Mouse (Mus musculus) left cerebral cortex, postnatal 36 days (tissue): ENCODE measurements around the gene Flrt1. TPM values are rescaled to one million over a fixed set of nuclear protein-coding genes. Genes with fewer than 3 reads are reported as not detected.

Experiments
- DNase-seq, 2 experiments: peaks; one replicate each; pipeline ENCODE4 v3.0.0; 2021 to 2022; ENCODE audit warnings: low spot score in 2 of 2, mixed read lengths in 1 of 2
- intact Hi-C: fragments of 180-260 bp; cut with DNase I; formaldehyde crosslinking; loops from one replicate; pipeline ENCODE4 v1.15.1; 2025
- total RNA-seq, 2 experiments: library from RNA; stranded (reverse); gene quantifications; 2 replicates each; pipeline ENCODE4 v1.2.3; 2021

Flrt1 gene
- total RNA-seq, 2 experiments from 2014 or later, result 36.2 to 41.7 TPM

DNA sequence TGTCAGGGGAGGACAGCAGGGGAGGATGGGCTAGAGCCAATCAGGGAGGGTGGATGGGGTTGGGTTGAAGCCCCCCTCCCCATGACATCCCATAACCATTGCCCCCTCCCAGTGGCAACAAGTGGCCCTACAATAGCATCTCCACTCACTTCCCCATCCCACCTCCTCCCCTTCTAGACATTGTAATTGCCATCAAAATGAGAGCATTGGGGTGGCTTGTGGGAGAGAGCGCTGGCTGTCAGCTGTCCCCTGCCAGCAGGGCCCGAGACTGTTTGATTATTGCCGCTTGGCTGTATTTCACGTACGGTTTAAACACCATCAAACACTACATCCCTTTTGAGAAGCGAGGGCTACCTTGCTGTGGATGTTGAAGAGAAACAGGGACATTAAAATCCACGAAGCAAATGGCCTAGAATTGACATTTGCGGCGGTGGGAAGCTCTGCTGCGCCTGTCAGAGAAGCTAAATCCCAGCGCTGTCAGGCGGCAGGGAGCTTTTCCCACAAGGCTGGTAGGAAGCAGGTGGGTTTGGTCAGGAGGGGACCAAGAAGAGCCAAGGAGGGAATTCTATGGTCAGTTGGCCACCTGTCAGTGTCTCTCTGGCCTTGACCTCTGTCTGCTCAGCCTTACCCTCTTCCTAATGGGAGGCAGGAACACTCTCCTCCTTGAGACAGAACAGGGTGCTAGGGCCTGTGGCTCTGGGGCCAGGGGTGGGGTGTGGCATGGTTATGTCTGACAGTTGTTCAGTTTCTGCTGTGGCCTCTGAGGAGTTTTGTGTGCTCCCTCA is 31.3 kb downstream of the Flrt1 start:
- DNase-seq, result no peak
- intact Hi-C loops, result no loop called here

GRCm38 (mm10) chr19:7072221-7072620 is 33.3 kb downstream of the Flrt1 start:
- intact Hi-C loops, result no loop called here
- DNase-seq, result no peak

- no peak for DNase-seq
- intact Hi-C loops, result no loop called here
Observed at GRCm38 (mm10) chr19:7070775-7071174, 34.8 kb downstream of the Flrt1 start.

- intact Hi-C loops, result loop anchor here (2.0 to 10.0 kb wide), 2 partner anchors 91 to 345 kb away; partner anchors contain the start of gene 2700081O15Rik
- DNase-seq, result no peak
Observed at GRCm38 (mm10) chr19:7069781-7070763, 35.5 kb downstream of the Flrt1 start.

DNA sequence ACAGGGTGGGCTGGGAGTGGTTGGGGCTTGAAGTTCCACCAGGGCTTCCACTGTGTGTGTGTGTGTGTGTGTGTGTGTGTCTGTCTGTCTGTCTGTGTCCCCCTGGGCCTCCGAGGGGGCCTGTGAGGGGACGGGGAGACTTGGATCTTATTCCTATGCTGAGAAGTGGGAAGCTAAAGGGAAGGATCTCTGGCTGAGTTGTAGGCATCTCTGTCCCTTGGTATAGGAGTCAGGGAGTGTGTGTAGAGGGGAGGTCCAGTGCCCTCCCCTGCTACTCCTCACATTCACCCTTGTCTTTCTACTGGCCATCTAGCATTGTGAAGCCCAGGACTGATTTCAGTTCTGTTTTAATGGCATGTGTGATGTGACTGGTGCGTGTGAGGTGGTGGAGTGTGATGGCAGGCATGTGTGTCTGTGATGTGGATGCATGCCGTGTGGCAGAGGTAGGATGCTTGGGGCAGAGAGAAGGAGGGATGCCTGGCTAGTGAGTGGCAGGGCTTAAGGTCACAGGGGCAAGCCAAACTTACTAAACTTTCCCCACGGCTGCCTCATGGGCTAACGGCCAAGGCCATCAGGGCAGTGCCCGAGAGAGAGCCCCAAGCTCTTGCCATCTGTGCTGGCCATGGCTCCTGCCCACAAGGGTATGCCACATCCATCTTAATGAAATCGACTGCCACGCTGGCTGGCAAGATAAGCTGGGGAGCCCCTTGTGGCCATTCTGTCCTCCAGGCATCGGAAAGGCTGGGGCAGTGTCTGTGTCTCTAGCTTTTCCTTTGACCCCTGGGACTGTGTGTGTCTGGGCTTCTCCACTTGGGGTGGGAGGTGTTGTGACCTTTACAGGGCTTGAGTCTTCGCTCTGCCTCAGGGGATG is 36.6 kb downstream of the Flrt1 start:
- DNase-seq, result no peak
- intact Hi-C loops, result loop anchor here (2.0 to 10.0 kb wide), 2 partner anchors 92 to 346 kb away; partner anchors contain the start of gene 2700081O15Rik

DNA sequence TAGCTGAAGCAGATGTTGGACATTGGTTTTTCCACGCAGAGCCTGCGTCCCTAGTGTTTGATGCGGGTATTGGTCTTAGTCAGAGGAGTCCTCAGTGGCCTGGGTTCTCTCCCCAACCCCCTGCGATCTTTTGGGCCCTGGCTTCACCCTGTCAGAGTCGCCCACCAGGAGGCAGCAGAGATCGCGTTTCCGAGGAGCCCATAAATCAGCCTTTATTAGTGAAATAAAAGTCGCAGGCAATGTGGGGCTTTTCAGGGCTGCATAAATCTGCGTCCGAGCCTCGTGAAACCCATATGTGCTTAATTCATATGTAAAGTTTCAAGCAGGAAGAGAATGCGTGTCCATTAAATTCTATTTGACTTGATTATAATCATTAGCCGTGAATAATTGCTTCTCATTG is 37.4 kb downstream of the Flrt1 start:
- intact Hi-C loops, result loop anchor here (2.0 to 10.0 kb wide), 2 partner anchors 93 to 347 kb away; partner anchors contain the start of gene 2700081O15Rik
- peak; percentile 67 to 70 for DNase-seq

DNA sequence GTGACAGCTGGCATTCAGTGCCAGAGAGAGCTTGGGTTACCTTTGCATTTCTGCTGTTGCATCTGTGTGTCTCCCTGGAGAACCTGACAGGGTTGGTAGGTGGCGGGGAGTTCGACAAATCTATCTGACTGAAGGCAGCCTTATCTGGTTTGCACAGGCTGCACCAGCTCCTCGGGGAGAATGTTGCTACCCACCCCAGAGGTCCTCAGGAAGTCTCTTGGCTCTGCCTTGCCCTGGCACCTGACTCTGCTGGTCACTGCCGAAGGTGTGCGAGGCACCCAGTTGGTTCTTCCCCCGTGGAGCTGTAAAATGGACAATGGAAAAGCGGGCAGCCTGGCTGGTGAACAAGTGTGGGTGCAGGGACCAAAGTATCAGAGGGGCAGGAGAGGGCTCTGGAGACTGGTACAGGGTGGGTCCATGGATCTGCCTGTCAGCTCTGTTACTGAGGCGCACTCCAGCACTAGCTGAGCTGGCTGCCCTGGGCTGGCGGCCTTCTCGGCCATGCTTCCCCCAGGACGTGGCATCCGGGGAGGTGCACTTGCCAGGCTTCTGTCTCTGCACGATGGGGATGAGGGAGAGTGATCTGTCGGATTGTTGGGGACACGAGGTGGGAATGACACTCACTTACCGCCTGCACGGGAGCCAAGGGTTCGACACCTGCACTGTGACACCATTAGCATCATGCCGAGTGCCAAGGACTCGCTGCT is 38.0 kb downstream of the Flrt1 start:
- DNase-seq, result no peak
- intact Hi-C loops, result loop anchor here (2.0 to 10.0 kb wide), 2 partner anchors 93 to 347 kb away; partner anchors contain the start of gene 2700081O15Rik

DNA sequence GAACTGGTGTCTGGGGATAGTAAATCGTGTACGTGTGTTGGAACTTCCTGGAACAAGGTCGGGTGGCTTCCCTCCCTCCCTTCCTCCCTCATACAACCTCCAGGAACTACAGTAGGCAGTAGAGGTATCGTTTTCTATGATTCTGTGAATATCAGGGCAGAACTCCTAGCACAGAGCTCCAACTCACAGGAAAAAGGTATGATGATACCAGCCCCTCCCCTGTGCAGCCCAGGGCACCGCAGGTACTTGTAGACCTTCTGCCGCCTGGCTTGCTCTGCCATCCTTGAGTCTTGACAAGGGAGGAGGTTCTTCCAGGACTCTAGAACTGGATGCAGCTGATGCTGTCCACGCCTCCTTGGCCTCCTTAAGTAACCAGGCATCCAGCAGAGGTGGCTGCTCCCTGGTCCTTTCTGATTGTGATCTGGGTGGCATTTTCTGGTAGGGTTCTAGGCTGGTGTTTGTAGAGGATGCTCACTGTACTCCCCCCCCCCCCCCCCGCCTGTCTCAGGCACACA is 38.6 kb downstream of the Flrt1 start:
- no peak for DNase-seq
- intact Hi-C loops, result loop anchor here (10.0 kb wide), 1 partner anchor 348 kb away; the partner anchor contains the start of gene 2700081O15Rik

GRCm38 (mm10) chr19:7066034-7066827 is 39.3 kb downstream of the Flrt1 start:
- intact Hi-C loops, result loop anchor here (10.0 kb wide), 1 partner anchor 349 kb away; the partner anchor contains the start of gene 2700081O15Rik

GRCm38 (mm10) chr19:7064571-7064970 is 41.0 kb downstream of the Flrt1 start:
- intact Hi-C loops, result loop anchor here (1.0 to 10.0 kb wide), 2 partner anchors 132 to 350 kb away; partner anchors contain the start of gene 2700081O15Rik
- DNase-seq, result peak; percentile 76 to 78

More at GRCm38 (mm10) chr19:7066034-7066827, 39.3 kb downstream of the Flrt1 start:
- DNase-seq, result no peak

GRCm38 (mm10) chr19:7062916-7063315 is 42.6 kb downstream of the Flrt1 start:
- no peak for DNase-seq
- intact Hi-C loops, result loop anchor here (10.0 kb wide), 1 partner anchor 352 kb away; the partner anchor contains the start of gene 2700081O15Rik

DNA sequence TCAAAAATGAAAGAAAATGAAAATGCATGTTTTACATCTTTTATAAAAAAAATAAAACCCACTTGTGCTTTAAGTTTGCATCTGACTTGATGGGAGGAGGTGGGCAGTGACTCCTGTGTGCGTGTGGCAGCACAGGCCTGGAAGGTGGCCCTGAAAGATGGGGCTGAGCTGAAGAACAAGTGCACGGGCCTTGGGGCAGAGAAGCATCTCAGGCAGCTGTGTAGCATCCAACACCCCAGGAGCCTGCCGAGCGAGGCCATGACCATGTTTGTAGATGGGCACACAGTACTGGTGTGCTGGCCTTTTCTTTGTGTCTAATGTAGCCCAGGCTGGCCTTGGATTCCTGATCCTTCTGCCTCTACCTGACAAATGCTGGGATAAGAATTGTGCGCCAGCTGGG is 43.4 kb downstream of the Flrt1 start:
- intact Hi-C loops, result loop anchor here (10.0 kb wide), 1 partner anchor 353 kb away; the partner anchor contains the start of gene 2700081O15Rik
- no peak for DNase-seq

- DNase-seq, result no peak
- intact Hi-C loops, result loop anchor here (10.0 kb wide), 1 partner anchor 286 kb away; the partner anchor contains the start of gene Mark2
Observed at GRCm38 (mm10) chr19:7058541-7058940, 47.0 kb downstream of the Flrt1 start.

- intact Hi-C loops, result loop anchor here (10.0 kb wide), 1 partner anchor 287 kb away; the partner anchor contains the start of gene Mark2
- peak; percentile 72 for DNase-seq
Observed at GRCm38 (mm10) chr19:7057722-7058207, 47.8 kb downstream of the Flrt1 start.

DNA sequence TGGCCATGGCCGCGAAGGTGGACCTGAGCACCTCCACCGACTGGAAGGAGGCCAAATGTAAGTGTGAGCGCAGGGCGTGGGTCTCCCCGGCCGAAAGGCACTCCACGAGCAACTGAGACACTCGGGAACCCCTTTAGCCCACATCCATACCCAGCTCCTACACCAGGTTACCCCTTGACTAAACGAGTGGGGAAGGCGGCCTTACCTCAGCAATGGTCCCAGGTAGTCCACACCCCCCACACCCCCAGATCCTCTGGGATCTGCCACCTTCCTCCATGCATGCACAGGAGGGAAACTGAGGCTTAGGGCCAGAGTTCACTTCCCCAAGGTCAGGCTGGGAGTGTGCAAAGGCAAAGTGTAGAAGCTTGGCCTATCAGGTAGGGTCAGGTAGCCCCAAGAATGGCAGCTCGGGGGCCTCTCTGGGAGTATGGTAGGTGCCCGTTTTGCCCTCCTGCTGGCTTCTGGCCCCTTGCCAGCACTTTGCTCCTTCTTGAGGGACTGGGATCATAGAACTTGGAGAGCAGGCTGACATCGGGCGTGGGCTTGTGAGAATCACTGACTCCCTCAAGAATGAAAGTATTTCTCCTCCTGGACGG is 48.3 kb downstream of the Flrt1 start:
- intact Hi-C loops, result loop anchor here (10.0 kb wide), 1 partner anchor 288 kb away; the partner anchor contains the start of gene Mark2
- DNase-seq, result no peak
